Mouse (Mus musculus): ENCODE results near the gene Map3k3. TPM values are rescaled to one million over a fixed set of nuclear protein-coding genes. Genes with fewer than 3 reads are reported as not detected.

Gene Map3k3
- polyA plus RNA-seq, 1 experiment = 10.1 TPM

GRCm38 (mm10) chr11:106159216-106159920, 75.0 kb downstream of the Map3k3 start:
- Histone ChIP-seq H3K4me1 (ENCODE audit: control insufficient read depth, insufficient read depth, insufficient read length, low read length) (peaks cover 14% of the 10 kb centered on the region), H3K4me3 (ENCODE audit: insufficient read depth, low read depth, low read length) (peak overlapping the region; percentile 67), H3K27ac (replicated peaks; ENCODE audit: low read depth, low read length) (peak overlapping the region; percentile 26; the same call in 1 of the 2 replicates)

DNA sequence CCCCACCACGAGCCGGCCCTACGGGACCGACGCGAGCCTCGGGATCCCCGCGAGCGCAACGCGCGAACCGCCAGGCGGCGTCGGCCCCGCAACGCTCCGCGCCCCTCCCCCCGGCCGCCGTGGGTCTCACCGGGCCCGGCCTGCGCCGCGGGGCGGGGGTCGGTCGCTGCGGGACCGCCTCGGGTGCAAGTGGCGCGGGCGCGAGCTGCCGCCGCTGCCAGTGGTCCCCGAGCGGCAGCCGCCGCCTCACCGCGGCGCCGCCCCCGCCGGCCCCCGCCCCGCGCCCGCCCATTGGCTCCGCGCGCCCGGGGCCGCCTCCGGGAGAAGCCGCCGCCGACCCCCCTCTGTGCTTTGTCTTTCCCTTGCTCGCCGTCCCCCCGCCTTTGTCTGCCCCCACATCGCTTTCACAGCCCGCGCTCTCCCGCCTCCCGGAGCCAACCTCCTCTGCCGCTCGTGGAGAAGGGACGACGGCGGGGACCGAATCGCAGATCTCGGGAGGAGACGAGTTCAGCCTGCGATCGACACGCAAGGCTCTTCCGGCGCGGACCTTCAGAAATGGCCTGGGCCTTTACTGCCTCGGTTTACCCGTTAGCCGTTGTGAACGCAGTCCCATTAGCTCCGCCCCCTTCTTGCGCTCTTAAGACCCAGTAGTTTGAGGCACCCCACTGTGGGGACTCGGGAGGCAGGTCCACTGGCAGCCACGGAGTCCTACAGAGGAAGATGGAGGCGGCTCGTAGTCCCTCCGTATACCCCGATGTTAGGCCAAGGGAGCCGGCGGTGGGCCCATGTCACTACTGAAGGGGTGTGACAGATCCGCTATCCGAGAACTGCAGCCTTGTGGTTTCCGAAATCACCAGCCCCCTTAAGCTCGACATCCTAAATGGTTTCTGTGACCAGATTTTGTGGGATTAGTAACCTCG, 75.8 kb downstream of the Map3k3 start:
- Histone ChIP-seq H3K4me1 (ENCODE audit: control insufficient read depth, insufficient read depth, insufficient read length, low read length) (peaks cover 18% of the 10 kb centered on the region), H3K4me3 (ENCODE audit: insufficient read depth, low read depth, low read length) (peak overlapping the region; percentile 67), H3K27ac (replicated peaks; ENCODE audit: low read depth, low read length) (peak overlapping the region; percentile 76)

DNA sequence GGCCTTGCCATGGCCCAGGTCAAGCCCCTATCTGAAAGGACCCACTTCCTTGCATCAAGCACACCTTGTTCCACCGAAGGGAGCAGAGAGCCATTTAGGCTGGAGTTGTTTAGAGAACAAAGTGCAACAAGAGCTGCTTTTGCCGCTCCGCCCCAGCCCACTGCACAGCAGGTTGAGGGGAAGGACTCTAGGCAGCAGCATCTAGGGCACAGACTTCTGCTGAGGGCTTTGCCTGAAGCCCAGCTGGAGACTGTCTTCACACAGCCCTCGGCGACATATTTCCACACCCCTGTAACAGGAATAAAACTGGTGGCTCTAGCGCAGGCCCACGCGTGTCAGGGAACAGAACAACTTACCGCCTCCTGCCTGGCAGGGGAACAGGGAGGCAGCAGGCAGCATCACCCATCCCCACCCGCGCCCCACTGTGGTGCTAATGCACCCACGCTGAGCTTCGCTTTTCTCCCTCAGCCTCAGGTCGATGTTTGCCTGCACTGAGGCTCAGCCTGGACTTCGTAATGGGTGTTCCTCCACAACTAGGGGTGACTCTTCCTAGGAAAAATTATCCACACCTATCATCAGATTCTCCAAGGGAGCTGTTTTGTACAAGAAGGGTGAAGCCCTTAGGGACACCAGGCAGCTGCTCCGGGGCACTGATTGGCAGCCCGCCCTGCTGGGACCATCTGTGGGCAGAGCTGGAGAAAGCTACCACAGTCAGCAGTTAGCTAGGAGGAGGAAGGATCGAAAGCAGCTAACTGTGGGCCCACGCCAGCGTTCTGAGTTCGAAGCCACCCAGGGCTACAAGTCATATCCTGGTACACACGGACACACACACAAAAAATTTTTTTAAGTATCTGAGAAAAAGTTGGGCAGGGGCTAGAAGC, 76.7 kb downstream of the Map3k3 start, which contains the start of the genes Gm10840 and Limd2:
Gene Gm10840, plus strand, starts transcription at position 10 of the 881 bp plus-strand sequence.
Gene Limd2, minus strand, starts transcription at position 20 of the 881 bp plus-strand sequence.
- H3K4me3 ChIP-seq (ENCODE audit: insufficient read depth, low read depth, low read length) = peak within 1 kb of the TSS; percentile 67
- H3K27ac ChIP-seq (replicated peaks; ENCODE audit: low read depth, low read length) = peak within 1 kb of the TSS; percentile 76
- H3K4me1 ChIP-seq (ENCODE audit: control insufficient read depth, insufficient read depth, insufficient read length, low read length) = peaks cover 18% of the 10 kb centered on the region

DNA sequence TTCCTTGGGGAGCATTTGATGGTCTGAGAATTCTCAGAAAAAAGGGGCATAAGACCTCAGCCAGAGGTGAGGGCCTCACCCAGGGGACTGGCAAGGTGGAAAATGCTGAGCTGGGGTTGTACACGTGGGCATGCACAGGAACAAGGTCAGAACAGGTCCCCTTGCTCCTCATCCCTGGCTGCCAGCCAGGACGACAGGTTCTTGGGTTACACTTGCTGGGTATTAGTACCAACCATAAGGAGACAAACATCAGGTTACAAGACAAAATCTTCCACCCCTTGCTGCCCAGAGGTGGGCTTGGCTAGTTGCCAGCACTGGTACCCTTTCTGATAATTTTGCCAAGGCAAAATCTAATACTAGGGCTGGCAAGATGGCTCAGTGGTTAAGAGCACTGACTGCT, 77.8 kb downstream of the Map3k3 start:
- Histone ChIP-seq H3K27ac (replicated peaks; ENCODE audit: low read depth, low read length) (no peak overlapping the region), H3K4me1 (ENCODE audit: control insufficient read depth, insufficient read depth, insufficient read length, low read length) (peaks cover 17% of the 10 kb centered on the region), H3K4me3 (ENCODE audit: insufficient read depth, low read depth, low read length) (no peak overlapping the region)

DNA sequence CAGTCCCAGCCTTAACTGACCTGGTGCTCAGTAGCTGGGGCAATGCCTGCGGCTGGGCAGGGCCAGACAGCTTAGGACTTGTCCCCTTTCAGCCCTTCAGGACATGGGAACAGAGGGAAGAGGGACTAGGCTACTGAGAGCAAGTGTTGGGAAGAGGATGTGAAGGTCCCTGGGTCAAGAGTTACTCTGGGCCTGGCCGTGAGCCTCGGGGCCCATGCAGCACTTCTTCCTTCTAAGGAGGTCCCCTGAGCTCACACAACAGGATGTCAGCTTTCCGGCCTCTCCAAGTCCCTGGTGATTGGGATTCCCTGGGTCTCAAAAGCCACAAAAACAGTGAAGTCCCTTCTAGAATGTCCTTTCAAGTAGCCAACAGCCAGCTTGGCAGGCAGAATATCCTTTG, 79.1 kb downstream of the Map3k3 start:
- peak overlapping the region; percentile 35 for H3K4me3 ChIP-seq (ENCODE audit: insufficient read depth, low read depth, low read length)
- peak overlapping the region; percentile 92 for H3K27ac ChIP-seq (replicated peaks; ENCODE audit: low read depth, low read length)

DNA sequence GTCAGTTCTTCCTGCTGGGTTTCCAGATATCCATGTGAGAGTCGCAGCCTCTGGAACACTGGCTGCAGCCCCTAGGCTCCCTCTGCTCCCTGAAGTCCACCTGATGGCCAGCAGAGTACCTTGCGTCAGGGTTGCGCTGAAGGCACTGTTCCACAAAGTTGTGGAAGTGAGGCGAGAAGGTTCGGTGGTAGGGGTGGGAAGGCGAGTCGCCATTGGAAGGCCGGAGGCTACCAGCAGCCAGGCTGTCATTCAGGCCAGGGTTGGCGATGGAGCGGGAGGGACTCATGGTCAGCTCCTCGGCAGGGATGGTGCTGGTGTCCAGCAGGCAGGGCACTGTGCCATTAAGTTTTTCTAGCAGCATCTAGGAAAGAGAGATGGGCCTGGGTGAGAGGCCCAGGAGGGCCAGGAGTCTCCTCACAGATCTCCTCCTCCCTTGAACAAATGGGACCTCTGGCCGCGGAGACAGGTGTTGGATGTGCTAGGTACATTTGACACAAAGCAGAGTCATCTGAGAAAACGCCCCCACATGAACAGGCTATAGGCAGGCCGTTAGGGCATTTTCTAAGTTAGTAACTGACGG, 80.3 kb downstream of the Map3k3 start:
- Histone ChIP-seq H3K27ac (replicated peaks; ENCODE audit: low read depth, low read length) (peak overlapping the region; percentile 90), H3K4me3 (ENCODE audit: insufficient read depth, low read depth, low read length) (peak overlapping the region; percentile 17), H3K4me1 (ENCODE audit: control insufficient read depth, insufficient read depth, insufficient read length, low read length) (peaks cover 13% of the 10 kb centered on the region)

More for the DNA sequence above, 79.1 kb downstream of the Map3k3 start:
- peaks cover 16% of the 10 kb centered on the region for H3K4me1 ChIP-seq (ENCODE audit: control insufficient read depth, insufficient read depth, insufficient read length, low read length)

GRCm38 (mm10) chr11:106167435-106167834, 83.0 kb downstream of the Map3k3 start:
- no peak overlapping the region for H3K27ac ChIP-seq (replicated peaks; ENCODE audit: low read depth, low read length)

GRCm38 (mm10) chr11:106170807-106171206, 86.4 kb downstream of the Map3k3 start:
- H3K27ac ChIP-seq (replicated peaks; ENCODE audit: low read depth, low read length) = no peak overlapping the region
- H3K4me3 ChIP-seq (ENCODE audit: insufficient read depth, low read depth, low read length) = no peak overlapping the region
- H3K4me1 ChIP-seq (ENCODE audit: control insufficient read depth, insufficient read depth, insufficient read length, low read length) = no peaks in the 10 kb centered on the region

More at GRCm38 (mm10) chr11:106167435-106167834, 83.0 kb downstream of the Map3k3 start:
- peaks cover 13% of the 10 kb centered on the region for H3K4me1 ChIP-seq (ENCODE audit: control insufficient read depth, insufficient read depth, insufficient read length, low read length)
- no peak overlapping the region for H3K4me3 ChIP-seq (ENCODE audit: insufficient read depth, low read depth, low read length)

DNA sequence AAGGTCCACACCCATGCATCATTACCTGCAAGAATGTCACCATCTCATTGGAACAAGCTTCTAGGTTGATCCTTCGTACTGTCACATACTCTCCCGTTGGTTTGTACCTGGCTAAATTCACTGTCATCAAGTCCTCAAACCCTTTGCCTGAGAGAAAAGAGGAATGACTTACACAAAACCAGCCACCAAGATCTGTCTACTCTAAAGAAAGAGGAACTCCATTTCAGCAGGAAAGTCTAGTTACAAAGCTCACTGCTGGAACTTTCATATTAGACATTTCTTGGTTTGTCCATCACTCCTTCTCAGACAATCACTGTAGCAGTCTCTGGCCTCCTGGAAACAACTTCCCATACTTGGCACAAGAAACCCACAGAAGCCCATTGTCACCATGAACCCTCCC, 88.8 kb downstream of the Map3k3 start:
- Histone ChIP-seq H3K4me1 (ENCODE audit: control insufficient read depth, insufficient read depth, insufficient read length, low read length) (no peaks in the 10 kb centered on the region), H3K27ac (replicated peaks; ENCODE audit: low read depth, low read length) (no peak overlapping the region), H3K4me3 (ENCODE audit: insufficient read depth, low read depth, low read length) (no peak overlapping the region)

GRCm38 (mm10) chr11:106174372-106174771, 90.0 kb downstream of the Map3k3 start:
- Histone ChIP-seq H3K4me3 (ENCODE audit: insufficient read depth, low read depth, low read length) (no peak overlapping the region), H3K27ac (replicated peaks; ENCODE audit: low read depth, low read length) (no peak overlapping the region), H3K4me1 (ENCODE audit: control insufficient read depth, insufficient read depth, insufficient read length, low read length) (no peaks in the 10 kb centered on the region)

DNA sequence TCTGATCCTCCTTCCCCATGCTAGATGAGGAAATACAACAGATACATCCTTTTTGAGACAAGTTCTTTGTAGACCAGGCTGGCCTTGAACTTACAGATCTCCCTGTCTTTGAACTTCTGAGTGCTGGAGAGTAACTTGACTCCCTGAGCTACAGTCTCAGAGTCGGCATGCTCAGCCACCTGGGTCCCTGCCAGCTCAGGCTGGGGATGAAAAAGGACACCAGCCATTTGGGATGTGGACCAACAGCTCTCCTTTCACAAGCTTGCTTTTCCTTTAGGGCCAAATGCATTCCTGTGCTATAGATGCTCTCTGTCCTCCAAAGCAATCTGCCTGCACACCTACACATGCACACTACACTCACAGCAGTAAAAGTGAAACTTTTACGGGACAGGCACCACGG, 90.7 kb downstream of the Map3k3 start:
- Histone ChIP-seq H3K4me3 (ENCODE audit: insufficient read depth, low read depth, low read length) (no peak overlapping the region), H3K27ac (replicated peaks; ENCODE audit: low read depth, low read length) (no peak overlapping the region), H3K4me1 (ENCODE audit: control insufficient read depth, insufficient read depth, insufficient read length, low read length) (no peaks in the 10 kb centered on the region)

DNA sequence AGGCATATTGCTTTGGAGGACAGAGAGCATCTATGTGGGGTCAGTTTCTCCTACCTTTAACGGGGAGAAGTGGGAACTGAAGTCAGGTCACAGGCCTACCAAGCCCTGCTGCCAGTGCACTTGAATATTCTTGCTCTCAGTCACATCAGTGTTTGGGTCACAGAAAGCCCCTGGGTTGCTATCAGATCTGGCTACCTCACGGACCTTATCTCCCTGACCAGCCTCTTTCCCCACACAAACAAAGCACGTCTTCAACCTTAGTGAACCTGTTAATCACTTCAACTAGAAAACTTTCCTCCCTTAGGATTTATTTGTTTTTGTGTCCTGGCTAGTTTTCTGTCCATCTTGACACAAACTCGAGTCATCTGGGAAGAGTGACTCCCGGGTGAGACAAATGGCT, 92.0 kb downstream of the Map3k3 start:
- Histone ChIP-seq H3K4me3 (ENCODE audit: insufficient read depth, low read depth, low read length) (no peak overlapping the region), H3K27ac (replicated peaks; ENCODE audit: low read depth, low read length) (no peak overlapping the region), H3K4me1 (ENCODE audit: control insufficient read depth, insufficient read depth, insufficient read length, low read length) (no peaks in the 10 kb centered on the region)

DNA sequence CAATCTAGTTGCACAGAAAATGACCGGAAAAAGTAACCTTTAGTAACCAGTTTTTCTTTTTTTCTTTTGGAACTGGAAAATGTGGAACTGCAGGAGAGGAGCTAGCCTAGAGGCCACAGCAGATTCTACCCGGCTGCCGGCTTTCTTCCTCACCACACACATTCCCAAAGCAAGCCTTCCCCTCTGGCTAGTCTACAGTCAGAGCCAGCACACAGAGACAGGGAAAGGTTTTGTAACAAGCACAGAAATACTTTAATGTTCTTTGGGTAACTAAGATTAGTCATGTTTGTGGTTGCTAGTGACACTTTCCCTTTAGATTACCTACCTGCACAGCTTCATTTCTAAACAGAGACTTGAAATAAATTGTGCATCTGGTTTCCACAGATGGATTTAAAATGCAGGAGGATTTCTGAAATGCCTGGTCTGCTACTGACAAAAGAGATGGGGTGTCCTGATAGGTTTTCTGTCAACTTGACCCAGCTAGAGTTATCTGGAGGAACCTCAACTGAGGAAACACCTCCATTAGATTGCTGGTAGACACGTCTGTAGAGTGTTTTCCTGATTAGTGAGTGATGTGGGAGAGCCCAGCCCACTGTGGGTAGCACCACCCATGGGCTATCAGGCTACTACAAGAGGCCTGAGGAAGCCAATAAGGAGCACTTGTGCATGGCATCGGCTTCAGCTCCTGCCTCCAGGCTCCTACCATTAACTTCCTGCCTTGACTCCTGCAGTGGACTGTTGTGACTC, 93.8 kb downstream of the Map3k3 start:
- H3K27ac ChIP-seq (replicated peaks; ENCODE audit: low read depth, low read length) = no peak overlapping the region
- no peaks in the 10 kb centered on the region for H3K4me1 ChIP-seq (ENCODE audit: control insufficient read depth, insufficient read depth, insufficient read length, low read length)
- H3K4me3 ChIP-seq (ENCODE audit: insufficient read depth, low read depth, low read length) = no peak overlapping the region
